Mouse (Mus musculus) limb, embryonic 14.5 days (tissue): ENCODE data around the gene Pou2af1. TPM values are rescaled to one million over a fixed set of nuclear protein-coding genes. Genes with fewer than 3 reads are reported as not detected.

Source experiments
- ATAC-seq: fragments of 200-750 bp; cut with Nextera tagmentation; 2 replicates; pipeline ENCODE4 v1.8.0; 2017; ENCODE audit warnings: low read depth, moderate number of reproducible peaks, moderate TSS enrichment; ENCODE audit not compliant: low FRiP score
- DNase-seq: peaks from one replicate; pipeline ENCODE4 v3.0.0-alpha.2; 2015; ENCODE audit warnings: low spot score
- H3K27ac ChIP-seq: fragments of 300-500 bp; sonication (generic); replicated peaks from 2 replicates; pipeline ENCODE4 v1.5.1; 2014; ENCODE audit warnings: low read depth, mild to moderate bottlenecking, low read length, moderate library complexity, mixed read lengths
- H3K27me3 ChIP-seq: fragments of 300-500 bp; sonication (generic); 2 replicates; pipeline ENCODE4 v1.6.1; 2014; ENCODE audit warnings: low read length, mixed read lengths; ENCODE audit not compliant: control insufficient read depth, insufficient read depth
- H3K36me3 ChIP-seq: fragments of 300-500 bp; sonication (generic); 2 replicates; pipeline ENCODE4 v1.6.1; 2014; ENCODE audit warnings: mild to moderate bottlenecking, low read length, moderate library complexity, mixed read lengths; ENCODE audit not compliant: control insufficient read depth, insufficient read depth
- H3K4me1 ChIP-seq: fragments of 300-500 bp; sonication (generic); 2 replicates; pipeline ENCODE4 v1.6.1; 2014; ENCODE audit warnings: antibody characterized with exemption, low read length, mixed read lengths; ENCODE audit not compliant: control insufficient read depth, insufficient read depth
- H3K4me2 ChIP-seq: fragments of 300-500 bp; sonication (generic); replicated peaks from 2 replicates; pipeline ENCODE4 v1.6.1; 2014; ENCODE audit warnings: low read depth, mild to moderate bottlenecking, low read length, moderate library complexity; ENCODE audit not compliant: severe bottlenecking
- H3K4me3 ChIP-seq: fragments of 300-500 bp; sonication (generic); replicated peaks from 2 replicates; pipeline ENCODE4 v1.5.1; 2014; ENCODE audit warnings: low read length
- H3K9ac ChIP-seq: fragments of 300-500 bp; sonication (generic); 2 replicates; pipeline ENCODE4 v1.6.1; 2014; ENCODE audit warnings: mild to moderate bottlenecking, low read depth, low read length, moderate library complexity; ENCODE audit not compliant: severe bottlenecking
- H3K9me3 ChIP-seq: fragments of 300-500 bp; sonication (generic); 2 replicates; pipeline ENCODE4 v1.6.1; 2016; ENCODE audit warnings: low read length; ENCODE audit not compliant: control insufficient read depth
- POLR2A ChIP-seq: fragments of 200-500 bp; IDR thresholded peaks from 2 replicates; pipeline ENCODE4 v1.8.0; 2012; ENCODE audit warnings: inconsistent platforms, mild to moderate bottlenecking, moderate library complexity, borderline replicate concordance; ENCODE audit not compliant: insufficient read depth, insufficient read length; ENCODE audit errors: extremely low read depth
- WGBS: fragments of 180-500 bp; shearing (Covaris S2); extraction: QIAGEN DNeasy Blood & Tissue Kit; methylation state at CpG from one replicate; pipeline ENCODE4 v1.1.7; 2014; 5-methylcytosine and 5-hydroxymethylcytosine counted together
- polyA plus RNA-seq, 2 experiments: library from polyadenylated mRNA; depleted of rRNA in 1 of 2; stranded (reverse) in 1 of 2; unstranded in 1 of 2; fragments of >200 nt; fragmentation: Nextera tagmentation in 1 of 2; extraction: Ambion mirVana in 1 of 2; gene quantifications; 2 replicates each; pipeline versions ENCODE4 v1.2.1 to v1.2.3; 2012 to 2014

Gene Pou2af1
- polyA plus RNA-seq, 2 experiments, result 0.07 to 0.14 TPM

- Histone ChIP-seq H3K27ac (no peak overlapping the region), H3K4me1 (no peaks in the 10 kb centered on the region), H3K4me3 (no peak overlapping the region), H3K9me3 (no peaks in the 10 kb centered on the region), H3K27me3 (no peaks in the 10 kb centered on the region), H3K36me3 (no peaks in the 10 kb centered on the region), H3K9ac (no peak overlapping the region), H3K4me2 (no peak overlapping the region)
- WGBS, result 68% methylated on average over 4 of the region's 4 CpGs
- DNase-seq, result no peak
- no peak for ATAC-seq
- TF ChIP-seq POLR2A, result no peak
Measured at GRCm38 (mm10) chr9:51194790-51195189, 18.7 kb upstream of the Pou2af1 start.

- Histone ChIP-seq H3K36me3 (no peaks in the 10 kb centered on the region), H3K9ac (no peak overlapping the region), H3K27ac (no peak overlapping the region), H3K4me1 (no peaks in the 10 kb centered on the region), H3K27me3 (no peaks in the 10 kb centered on the region), H3K9me3 (no peaks in the 10 kb centered on the region), H3K4me2 (no peak overlapping the region), H3K4me3 (no peak overlapping the region)
- WGBS, result 86% methylated on average over 2 of the region's 2 CpGs
- ATAC-seq, result no peak
- no peak for DNase-seq
- no peak for TF ChIP-seq POLR2A
Measured at GRCm38 (mm10) chr9:51208974-51209332, 4.6 kb upstream of the Pou2af1 start.

GRCm38 (mm10) chr9:51211191-51211590 is 2.3 kb upstream of the Pou2af1 start:
- no peak for ATAC-seq
- Histone ChIP-seq H3K9me3 (no peaks in the 10 kb centered on the region), H3K4me2 (no peak overlapping the region), H3K4me1 (0 out of 2 replicates have a peak, but pooled peaks cover 3% of the 10 kb centered on the region), H3K9ac (no peak overlapping the region), H3K27ac (no peak overlapping the region), H3K36me3 (no peaks in the 10 kb centered on the region), H3K27me3 (no peaks in the 10 kb centered on the region), H3K4me3 (no peak overlapping the region)
- WGBS, result 65% methylated on average over 6 of the region's 6 CpGs
- TF ChIP-seq POLR2A, result no peak
- DNase-seq, result no peak

GRCm38 (mm10) chr9:51213729-51214237 is 275 bp downstream of the Pou2af1 start:
- H3K9me3 ChIP-seq, result no peaks in the 10 kb centered on the region
- DNase-seq (no peak), ATAC-seq (no peak)
- no peak overlapping the region for H3K4me2 ChIP-seq
- H3K4me1 ChIP-seq, result 0 out of 2 replicates have a peak, but pooled peaks cover 3% of the 10 kb centered on the region
- WGBS, result 91% methylated on average over 6 of the region's 6 CpGs
- H3K9ac ChIP-seq, result no peak overlapping the region
- H3K27ac ChIP-seq, result no peak overlapping the region
- TF ChIP-seq POLR2A, result no peak
- H3K27me3 ChIP-seq, result no peaks in the 10 kb centered on the region
- H3K36me3 ChIP-seq, result no peaks in the 10 kb centered on the region
- H3K4me3 ChIP-seq, result no peak overlapping the region

GRCm38 (mm10) chr9:51215311-51215710 is 1.8 kb downstream of the Pou2af1 start:
- ATAC-seq, result no peak
- WGBS, result 30% methylated on average over 4 of the region's 4 CpGs
- no peak for TF ChIP-seq POLR2A

GRCm38 (mm10) chr9:51215949-51216348 is 2.4 kb downstream of the Pou2af1 start:
- 69% methylated on average over 6 of the region's 6 CpGs for WGBS
- no peaks in the 10 kb centered on the region for H3K27me3 ChIP-seq
- H3K9ac ChIP-seq, result no peak overlapping the region
- H3K4me1 ChIP-seq, result 0 out of 2 replicates have a peak, but pooled peaks cover 3% of the 10 kb centered on the region
- no peak overlapping the region for H3K27ac ChIP-seq
- no peaks in the 10 kb centered on the region for H3K36me3 ChIP-seq
- no peaks in the 10 kb centered on the region for H3K9me3 ChIP-seq
- DNase-seq, result no peak
- ATAC-seq, result no peak
- H3K4me2 ChIP-seq, result no peak overlapping the region
- H3K4me3 ChIP-seq, result no peak overlapping the region
- no peak for TF ChIP-seq POLR2A

More at GRCm38 (mm10) chr9:51215311-51215710, 1.8 kb downstream of the Pou2af1 start:
- Histone ChIP-seq H3K4me3 (no peak overlapping the region), H3K27me3 (no peaks in the 10 kb centered on the region), H3K9ac (no peak overlapping the region), H3K36me3 (no peaks in the 10 kb centered on the region), H3K4me1 (0 out of 2 replicates have a peak, but pooled peaks cover 3% of the 10 kb centered on the region), H3K4me2 (no peak overlapping the region), H3K9me3 (no peaks in the 10 kb centered on the region), H3K27ac (no peak overlapping the region)
- no peak for DNase-seq
